Mouse (Mus musculus): ENCODE data around the gene Pcyt1a. TPM values are rescaled to one million over a fixed set of nuclear protein-coding genes. Genes with fewer than 3 reads are reported as not detected.

Pcyt1a gene
- polyA plus RNA-seq, 1 experiment from 2014 or later, result 47.6 TPM

DNA sequence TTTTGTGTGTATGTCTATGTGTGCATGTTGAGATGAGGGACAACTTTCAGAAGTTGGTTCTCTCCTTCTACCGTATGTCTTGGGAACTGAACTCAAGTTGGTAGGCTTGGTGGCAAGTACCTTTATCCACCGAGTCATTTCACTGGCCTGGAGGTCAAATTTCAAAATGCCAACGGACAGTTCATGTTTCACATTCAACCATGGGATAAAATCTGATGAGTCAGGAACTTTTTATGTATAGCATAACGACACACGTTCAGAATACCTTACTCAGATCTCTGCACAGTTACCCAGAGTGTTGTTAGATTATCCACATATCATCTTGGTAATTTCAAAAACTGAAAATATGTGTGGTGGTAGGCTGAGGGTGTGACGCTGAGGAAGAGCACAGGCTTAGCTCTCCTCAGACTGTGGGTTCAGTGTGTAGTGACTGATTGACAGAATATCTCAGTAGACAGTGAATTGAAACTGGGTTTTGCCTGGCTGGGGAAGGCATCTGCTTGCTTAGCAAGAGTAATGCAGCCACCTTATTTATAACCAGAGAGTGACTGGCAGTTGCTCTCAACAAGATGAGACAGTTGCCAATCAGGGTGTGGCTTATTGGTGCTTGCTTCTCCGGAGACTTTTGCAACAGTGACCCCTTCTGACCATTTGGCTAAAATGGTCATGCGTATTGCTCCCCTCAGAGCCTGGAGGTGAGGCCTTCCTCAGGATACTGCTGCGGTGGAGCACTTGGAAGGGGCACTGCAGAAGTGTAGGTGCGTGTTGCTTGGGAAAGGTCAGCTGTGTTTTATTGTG, 27.1 kb downstream of the Pcyt1a start:
- H3K9me3 ChIP-seq, result no peaks in the 10 kb centered on the region
- H3K4me2 ChIP-seq (replicated peaks), result no peak overlapping the region
- H3K36me3 ChIP-seq, result peaks cover 25% of the 10 kb centered on the region
- no peak overlapping the region for H3K27ac ChIP-seq (replicated peaks)
- H3K4me1 ChIP-seq, result no peaks in the 10 kb centered on the region
- no peaks in the 10 kb centered on the region for H3K27me3 ChIP-seq
- ATAC-seq (replicated peaks), result no peak
- 67% methylated on average over 10 of the region's 10 CpGs for WGBS
- H3K9ac ChIP-seq (replicated peaks), result no peak overlapping the region
- no peak overlapping the region for H3K4me3 ChIP-seq

DNA sequence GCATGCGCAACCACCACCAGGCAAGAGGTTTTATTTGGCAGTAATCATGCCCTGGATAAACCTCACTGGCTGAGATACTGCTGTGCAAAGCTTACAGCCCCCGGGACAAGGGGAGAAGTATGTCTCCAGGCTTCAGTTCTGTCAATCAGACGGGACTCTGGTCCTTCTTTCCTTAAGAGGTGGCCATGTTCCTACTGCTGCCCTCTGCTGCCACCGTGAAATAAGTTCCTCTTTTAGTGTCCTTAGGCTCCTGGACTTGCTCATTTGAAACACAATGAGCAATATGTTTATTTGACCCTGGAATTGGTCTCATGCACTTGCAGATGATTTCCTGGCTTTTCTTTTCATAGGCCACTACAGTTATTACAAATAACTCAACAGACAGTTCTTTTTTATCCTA, 29.8 kb downstream of the Pcyt1a start:
- H3K36me3 ChIP-seq, result peaks cover 25% of the 10 kb centered on the region
- WGBS, result 61% methylated on average over 4 of the region's 4 CpGs
- ATAC-seq (replicated peaks), result no peak

GRCm38 (mm10) chr16:32461713-32462112, 31.0 kb downstream of the Pcyt1a start:
- Histone ChIP-seq H3K9ac (replicated peaks) (no peak overlapping the region), H3K27ac (replicated peaks) (no peak overlapping the region), H3K4me2 (replicated peaks) (no peak overlapping the region), H3K4me1 (no peaks in the 10 kb centered on the region), H3K9me3 (no peaks in the 10 kb centered on the region), H3K27me3 (no peaks in the 10 kb centered on the region), H3K4me3 (no peak overlapping the region), H3K36me3 (peaks cover 24% of the 10 kb centered on the region)
- ATAC-seq (replicated peaks), result no peak
- WGBS, result 96% methylated on average over 5 of the region's 5 CpGs

More for the DNA sequence above, 29.8 kb downstream of the Pcyt1a start:
- Histone ChIP-seq H3K4me1 (no peaks in the 10 kb centered on the region), H3K4me2 (replicated peaks) (no peak overlapping the region), H3K9ac (replicated peaks) (no peak overlapping the region), H3K9me3 (no peaks in the 10 kb centered on the region), H3K27me3 (no peaks in the 10 kb centered on the region), H3K27ac (replicated peaks) (no peak overlapping the region), H3K4me3 (no peak overlapping the region)

DNA sequence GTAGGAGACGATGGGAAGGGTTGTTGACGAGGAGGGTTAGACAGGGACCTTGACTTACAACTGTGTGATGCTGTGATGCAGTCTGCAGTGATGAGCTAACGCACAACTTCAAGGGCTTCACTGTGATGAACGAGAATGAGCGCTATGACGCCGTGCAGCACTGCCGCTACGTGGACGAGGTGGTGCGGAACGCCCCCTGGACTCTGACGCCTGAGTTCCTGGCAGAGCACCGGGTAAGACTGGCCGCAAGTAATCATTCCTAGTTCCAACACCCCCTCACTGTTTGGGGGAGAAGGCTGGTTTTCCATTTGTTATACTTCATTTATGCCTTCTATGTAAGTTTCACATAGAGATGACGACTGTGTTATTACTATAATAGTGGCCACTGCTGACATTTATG, 32.2 kb downstream of the Pcyt1a start:
- Histone ChIP-seq H3K9me3 (no peaks in the 10 kb centered on the region), H3K27ac (replicated peaks) (no peak overlapping the region), H3K36me3 (peaks cover 29% of the 10 kb centered on the region), H3K4me3 (no peak overlapping the region), H3K4me1 (no peaks in the 10 kb centered on the region), H3K9ac (replicated peaks) (no peak overlapping the region), H3K4me2 (replicated peaks) (no peak overlapping the region), H3K27me3 (no peaks in the 10 kb centered on the region)
- no peak for ATAC-seq (replicated peaks)
- 97% methylated on average over 16 of the region's 16 CpGs for WGBS

- no peaks in the 10 kb centered on the region for H3K4me1 ChIP-seq
- no peaks in the 10 kb centered on the region for H3K27me3 ChIP-seq
- H3K4me2 ChIP-seq (replicated peaks), result no peak overlapping the region
- H3K9ac ChIP-seq (replicated peaks), result no peak overlapping the region
- H3K9me3 ChIP-seq, result no peaks in the 10 kb centered on the region
- peaks cover 30% of the 10 kb centered on the region for H3K36me3 ChIP-seq
- WGBS, result 84% methylated on average over 2 of the region's 2 CpGs
- H3K4me3 ChIP-seq, result no peak overlapping the region
- ATAC-seq (replicated peaks), result no peak
- H3K27ac ChIP-seq (replicated peaks), result no peak overlapping the region
Observed at GRCm38 (mm10) chr16:32463426-32463825, 32.7 kb downstream of the Pcyt1a start.

DNA sequence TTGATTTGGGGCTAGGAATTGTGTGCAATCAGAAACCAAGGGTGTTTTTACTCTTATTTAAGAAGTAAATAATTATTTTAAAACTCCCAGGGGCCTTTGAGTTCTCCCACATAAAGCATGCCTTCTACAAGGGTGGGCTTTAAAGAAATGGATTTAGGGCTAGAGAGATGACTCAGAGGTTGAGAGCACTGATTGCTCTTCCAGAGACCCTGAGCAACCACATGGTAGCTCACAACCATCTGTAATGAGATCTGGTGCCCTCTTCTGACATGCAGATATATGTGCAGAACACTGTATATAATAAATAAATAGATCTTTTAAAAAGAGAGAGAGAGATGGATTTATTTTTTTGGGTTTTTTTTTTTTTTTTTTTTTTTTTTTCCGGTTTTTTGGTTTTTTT, 34.2 kb downstream of the Pcyt1a start:
- Histone ChIP-seq H3K4me3 (no peak overlapping the region), H3K4me2 (replicated peaks) (no peak overlapping the region), H3K9me3 (no peaks in the 10 kb centered on the region), H3K36me3 (peaks cover 38% of the 10 kb centered on the region), H3K27ac (replicated peaks) (no peak overlapping the region), H3K27me3 (no peaks in the 10 kb centered on the region), H3K4me1 (no peaks in the 10 kb centered on the region), H3K9ac (replicated peaks) (no peak overlapping the region)
- 0% methylated on average over 1 of the region's 1 CpGs for WGBS
- ATAC-seq (replicated peaks), result no peak

DNA sequence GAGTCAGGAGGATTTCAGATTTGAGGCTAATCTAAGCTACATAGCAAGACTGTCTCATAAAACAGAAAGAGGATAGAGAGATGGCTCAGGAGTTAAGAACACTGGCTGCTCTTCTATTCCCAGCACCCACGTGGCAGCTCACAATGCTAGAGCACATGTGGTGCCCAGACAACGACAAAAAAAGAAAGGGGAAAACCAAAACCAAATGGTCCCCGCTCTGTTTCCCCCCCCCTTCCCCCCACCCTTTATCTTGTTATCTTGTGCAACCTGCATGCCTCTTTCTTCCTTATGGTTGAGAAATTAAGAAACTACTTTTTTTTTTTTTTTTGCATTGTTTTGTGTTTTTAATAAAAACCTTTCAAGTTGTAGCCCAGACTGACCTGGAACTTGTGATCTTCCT, 37.8 kb downstream of the Pcyt1a start:
- peaks cover 53% of the 10 kb centered on the region for H3K36me3 ChIP-seq
- no peak overlapping the region for H3K4me2 ChIP-seq (replicated peaks)
- no peak for ATAC-seq (replicated peaks)
- H3K9me3 ChIP-seq, result no peaks in the 10 kb centered on the region
- no peaks in the 10 kb centered on the region for H3K4me1 ChIP-seq
- H3K9ac ChIP-seq (replicated peaks), result no peak overlapping the region
- H3K4me3 ChIP-seq, result no peak overlapping the region
- no peaks in the 10 kb centered on the region for H3K27me3 ChIP-seq
- no peak overlapping the region for H3K27ac ChIP-seq (replicated peaks)
- 85% methylated on average over 3 of the region's 3 CpGs for WGBS

DNA sequence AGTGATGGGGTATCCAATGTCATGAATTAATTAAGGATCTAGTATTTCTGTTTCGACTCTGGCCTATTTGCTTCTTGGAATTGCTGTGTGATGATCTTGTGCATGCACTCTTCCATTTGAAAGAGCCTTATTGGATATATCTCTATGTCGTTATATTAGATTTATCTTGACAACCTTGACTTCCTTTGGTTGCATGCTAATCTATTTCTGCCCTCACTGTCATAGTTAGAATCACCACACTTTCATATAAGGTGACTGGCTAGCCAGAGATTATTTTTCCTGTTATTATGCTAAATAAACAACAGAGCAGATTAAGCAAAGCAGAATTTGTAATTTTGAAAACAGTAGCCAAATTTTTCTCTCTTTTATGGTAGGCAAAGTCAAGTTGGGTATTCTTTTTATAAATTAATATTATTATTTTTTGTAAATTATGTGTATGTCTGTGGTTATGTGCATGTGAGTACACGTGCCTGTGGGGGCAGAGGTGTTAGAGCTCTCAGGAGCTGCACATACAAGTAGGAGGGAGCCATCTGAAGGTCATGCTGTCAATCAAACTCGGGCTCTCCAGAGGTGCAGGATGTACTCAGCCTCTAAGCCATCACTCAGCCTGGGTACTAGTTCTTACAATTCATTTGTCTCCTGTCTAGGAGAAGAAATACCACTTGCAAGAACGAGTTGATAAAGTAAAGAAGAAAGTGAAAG, 38.8 kb downstream of the Pcyt1a start:
- 86% methylated on average over 5 of the region's 5 CpGs for WGBS
- H3K36me3 ChIP-seq, result peaks cover 46% of the 10 kb centered on the region
- H3K4me1 ChIP-seq, result no peaks in the 10 kb centered on the region
- no peak for ATAC-seq (replicated peaks)
- no peak overlapping the region for H3K4me2 ChIP-seq (replicated peaks)
- H3K9ac ChIP-seq (replicated peaks), result no peak overlapping the region
- no peak overlapping the region for H3K4me3 ChIP-seq
- H3K27ac ChIP-seq (replicated peaks), result no peak overlapping the region
- H3K27me3 ChIP-seq, result no peaks in the 10 kb centered on the region
- no peaks in the 10 kb centered on the region for H3K9me3 ChIP-seq

- H3K4me1 ChIP-seq, result no peaks in the 10 kb centered on the region
Observed at GRCm38 (mm10) chr16:32472276-32473015, 41.7 kb downstream of the Pcyt1a start.

DNA sequence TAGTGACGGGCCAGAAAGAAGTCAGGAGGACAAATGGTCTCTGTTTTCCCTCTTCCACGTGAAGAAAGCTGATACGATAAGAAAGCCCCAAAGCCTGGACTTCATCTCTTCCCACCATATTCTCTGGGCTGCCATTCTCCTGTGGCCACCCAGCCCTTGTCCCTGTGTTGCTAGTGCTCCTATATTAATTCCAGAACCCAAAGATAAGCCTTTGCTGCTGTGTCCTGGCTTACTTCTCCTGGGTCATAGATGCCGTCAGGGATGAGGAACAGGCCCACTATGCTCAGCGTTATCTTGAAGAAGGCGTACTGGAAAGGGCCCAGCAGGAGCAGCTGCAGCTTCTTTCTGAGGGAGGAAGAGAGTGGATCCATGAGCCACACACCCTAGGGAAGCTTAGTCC, 46.6 kb downstream of the Pcyt1a start:
- 91% methylated on average over 6 of the region's 6 CpGs for WGBS

More at GRCm38 (mm10) chr16:32472276-32473015, 41.7 kb downstream of the Pcyt1a start:
- H3K9ac ChIP-seq (replicated peaks), result no peak overlapping the region
- no peak for ATAC-seq (replicated peaks)
- H3K9me3 ChIP-seq, result no peaks in the 10 kb centered on the region
- H3K4me3 ChIP-seq, result no peak overlapping the region
- H3K36me3 ChIP-seq, result peaks cover 40% of the 10 kb centered on the region
- no peaks in the 10 kb centered on the region for H3K27me3 ChIP-seq
- no peak overlapping the region for H3K27ac ChIP-seq (replicated peaks)
- WGBS, result 81% methylated on average over 7 of the region's 7 CpGs
- H3K4me2 ChIP-seq (replicated peaks), result no peak overlapping the region

GRCm38 (mm10) chr16:32479415-32479814, 48.7 kb downstream of the Pcyt1a start:
- Histone ChIP-seq H3K4me3 (no peak overlapping the region), H3K27me3 (no peaks in the 10 kb centered on the region), H3K9ac (replicated peaks) (no peak overlapping the region), H3K27ac (replicated peaks) (no peak overlapping the region), H3K36me3 (no peaks in the 10 kb centered on the region), H3K9me3 (no peaks in the 10 kb centered on the region), H3K4me2 (replicated peaks) (no peak overlapping the region), H3K4me1 (no peaks in the 10 kb centered on the region)
- no peak for ATAC-seq (replicated peaks)
- WGBS, result 82% methylated on average over 2 of the region's 2 CpGs

More for the DNA sequence above, 46.6 kb downstream of the Pcyt1a start:
- H3K36me3 ChIP-seq, result peaks cover 4% of the 10 kb centered on the region
- H3K9ac ChIP-seq (replicated peaks), result no peak overlapping the region
- H3K27ac ChIP-seq (replicated peaks), result no peak overlapping the region
- no peaks in the 10 kb centered on the region for H3K27me3 ChIP-seq
- H3K4me2 ChIP-seq (replicated peaks), result no peak overlapping the region
- ATAC-seq (replicated peaks), result no peak
- H3K9me3 ChIP-seq, result no peaks in the 10 kb centered on the region
- no peak overlapping the region for H3K4me3 ChIP-seq
- no peaks in the 10 kb centered on the region for H3K4me1 ChIP-seq

- WGBS, result 57% methylated on average over 7 of the region's 7 CpGs
- Histone ChIP-seq H3K27me3 (no peaks in the 10 kb centered on the region), H3K4me2 (replicated peaks) (no peak overlapping the region), H3K27ac (replicated peaks) (no peak overlapping the region), H3K9ac (replicated peaks) (no peak overlapping the region), H3K4me3 (no peak overlapping the region), H3K9me3 (no peaks in the 10 kb centered on the region), H3K4me1 (no peaks in the 10 kb centered on the region), H3K36me3 (no peaks in the 10 kb centered on the region)
- no peak for ATAC-seq (replicated peaks)
Observed at GRCm38 (mm10) chr16:32484431-32484871, 53.7 kb downstream of the Pcyt1a start.

Measured in forebrain, embryonic 15.5 days (tissue).